Mouse (Mus musculus) common myeloid progenitor, adult 5-6 weeks (primary cell): ENCODE data around the gene Gm20738. TPM values are rescaled to one million over a fixed set of nuclear protein-coding genes. Genes with fewer than 3 reads are reported as not detected.
"Not testable (repeated sequence)": the region's sequence is repeated elsewhere in the genome, so short reads cannot be mapped to it uniquely, and the experiment has no call there.

ENCODE experiments used
- ATAC-seq: replicated peaks from 2 replicates; pipeline ENCODE4 v1.8.0; 2016; ENCODE audit warnings: low read depth, mild to moderate bottlenecking, moderate TSS enrichment, inconsistent platforms; ENCODE audit not compliant: poor library complexity, severe bottlenecking
- total RNA-seq: library from RNA; stranded (forward); fragments of 200-1000, 187-1606 nt; gene quantifications from 2 replicates; pipeline ENCODE4 v1.2.3, GENCODE M21; 2017

Gm20738 gene
- not detected in 2 replicates for total RNA-seq

- ATAC-seq: not testable (repeated sequence)
These were observed at the start of gene Gm20738 for GRCm38 (mm10) chrY:37957511-37957910. Gene Gm20738, plus strand, starts transcription at chrY:37957811.
